Mouse (Mus musculus) liver, adult 2 months (tissue): Measurements from ENCODE around the gene Rbm38.

Source experiments
- CTCF ChIP-seq: fragments of 200-500 bp; IDR thresholded peaks from 2 replicates; pipeline ENCODE4 v1.5.1; 2011; ENCODE audit warnings: low read depth, low read length, control low read depth
- POLR2A ChIP-seq: fragments of 200-500 bp; IDR thresholded peaks from 2 replicates; pipeline ENCODE4 v1.6.1; 2011; ENCODE audit warnings: low read length, control low read depth; ENCODE audit not compliant: insufficient read depth; ENCODE audit errors: extremely low read depth

GRCm38 (mm10) chr2:172977409-172978130 lies 42.7 kb upstream of the Rbm38 start, which contains the start of gene Spo11:
- TF ChIP-seq POLR2A (no peak), CTCF (no peak)
